Mouse (Mus musculus) intestine, postnatal 0 days (tissue): ENCODE results near the gene Cyp1a1. TPM values are rescaled to one million over a fixed set of nuclear protein-coding genes. Genes with fewer than 3 reads are reported as not detected.
"Not testable (repeated sequence)": the region's sequence is repeated elsewhere in the genome, so short reads cannot be mapped to it uniquely, and the experiment has no call there.

Source experiments
- ATAC-seq: fragments of 200-750 bp; cut with Nextera tagmentation; 2 replicates; pipeline ENCODE4 v1.8.0; 2017; ENCODE audit warnings: mild to moderate bottlenecking, moderate TSS enrichment, moderate library complexity
- H3K27ac ChIP-seq: fragments of 300-500 bp; sonication (generic); 2 replicates; pipeline ENCODE4 v1.5.1; 2014; ENCODE audit warnings: mild to moderate bottlenecking, low read depth, low read length, moderate library complexity
- H3K27me3 ChIP-seq: fragments of 300-500 bp; sonication (generic); replicated peaks from 2 replicates; pipeline ENCODE4 v1.6.1; 2014; ENCODE audit warnings: low read length, mixed read lengths; ENCODE audit not compliant: control insufficient read depth, insufficient read depth
- H3K36me3 ChIP-seq: fragments of 300-500 bp; sonication (generic); 2 replicates; pipeline ENCODE4 v1.6.1; 2014; ENCODE audit warnings: mild to moderate bottlenecking, moderate library complexity; ENCODE audit not compliant: control insufficient read depth, insufficient read depth
- H3K4me1 ChIP-seq: fragments of 300-500 bp; sonication (generic); replicated peaks from 2 replicates; pipeline ENCODE4 v1.6.1; 2014; ENCODE audit warnings: antibody characterized with exemption, low read length, mixed read lengths; ENCODE audit not compliant: control insufficient read depth, insufficient read depth
- H3K4me2 ChIP-seq: fragments of 300-500 bp; sonication (generic); replicated peaks from 2 replicates; pipeline ENCODE4 v1.6.1; 2014; ENCODE audit warnings: low read depth, mild to moderate bottlenecking, moderate library complexity
- H3K4me3 ChIP-seq: fragments of 300-500 bp; sonication (generic); 2 replicates; pipeline ENCODE4 v1.5.1; 2014; ENCODE audit warnings: low read depth, low read length
- H3K9ac ChIP-seq: fragments of 300-500 bp; sonication (generic); 2 replicates; pipeline ENCODE4 v1.6.1; 2014; ENCODE audit warnings: mild to moderate bottlenecking, low read depth, low read length
- H3K9me3 ChIP-seq: fragments of 300-500 bp; sonication (generic); 2 replicates; pipeline ENCODE4 v1.6.1; 2016; ENCODE audit warnings: mixed run types; ENCODE audit not compliant: control insufficient read depth
- CTCF ChIP-seq: sonication (generic); IDR thresholded peaks from 2 replicates; pipeline ENCODE4 v1.5.1; 2016; ENCODE audit warnings: low read depth, mild to moderate bottlenecking, control low read depth, antibody characterized with exemption, moderate library complexity
- WGBS: fragments of 180-500 bp; shearing (Covaris S2); extraction: QIAGEN DNeasy Blood & Tissue Kit; methylation state at CpG from one replicate; pipeline ENCODE4 v1.1.7; 2014; 5-methylcytosine and 5-hydroxymethylcytosine counted together
- polyA plus RNA-seq: library from polyadenylated mRNA; unstranded; fragments of >200 nt; fragmentation: Nextera tagmentation; extraction: Ambion mirVana; gene quantifications from 2 replicates; pipeline ENCODE4 v1.2.1, GENCODE M21; 2015

Cyp1a1 gene
- polyA plus RNA-seq, 1 experiment from 2014 or later = 0.05 TPM

DNA sequence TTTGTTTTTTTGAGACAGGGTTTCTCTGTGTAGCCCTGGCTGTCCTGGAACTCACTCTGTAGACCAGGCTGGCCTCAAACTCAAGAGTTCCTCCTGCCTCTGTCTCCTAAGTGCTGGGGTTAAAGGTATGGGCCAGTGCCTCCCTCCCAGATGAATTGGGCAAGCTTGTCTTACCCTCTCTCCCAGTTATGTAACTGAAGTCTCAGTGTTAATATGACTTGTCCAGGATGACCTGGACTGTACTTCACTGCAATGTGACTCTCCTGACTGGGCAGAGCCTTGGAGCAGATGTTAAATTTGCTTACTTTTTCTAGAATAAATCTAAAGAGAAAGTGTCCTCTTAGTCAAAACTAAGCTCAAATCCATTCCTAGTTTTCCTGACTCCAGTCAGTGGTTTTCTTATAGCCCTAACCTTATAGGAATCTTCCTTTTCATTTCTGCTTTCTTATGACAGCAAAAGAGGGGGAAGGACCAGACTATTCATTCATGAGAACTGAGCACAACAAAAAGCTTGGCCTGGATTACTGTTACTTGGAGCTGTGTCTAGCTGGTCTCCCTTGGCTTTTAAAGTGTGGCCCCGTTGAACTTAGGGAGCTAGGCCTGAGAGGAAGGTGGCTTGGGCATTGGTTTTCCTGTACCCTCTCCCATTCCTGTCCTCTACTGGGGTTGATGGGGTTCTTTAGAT is 10.9 kb downstream of the Cyp1a1 start:
- 66% methylated on average over 1 of the region's 1 CpGs for WGBS
- Histone ChIP-seq H3K27me3 (no peaks in the 10 kb centered on the region), H3K4me1 (no peaks in the 10 kb centered on the region), H3K9ac (no peak overlapping the region), H3K27ac (no peak overlapping the region), H3K4me2 (no peak overlapping the region), H3K4me3 (no peak overlapping the region), H3K9me3 (no peaks in the 10 kb centered on the region), H3K36me3 (no peaks in the 10 kb centered on the region)
- no peak for ATAC-seq
- no peak for TF ChIP-seq CTCF

DNA sequence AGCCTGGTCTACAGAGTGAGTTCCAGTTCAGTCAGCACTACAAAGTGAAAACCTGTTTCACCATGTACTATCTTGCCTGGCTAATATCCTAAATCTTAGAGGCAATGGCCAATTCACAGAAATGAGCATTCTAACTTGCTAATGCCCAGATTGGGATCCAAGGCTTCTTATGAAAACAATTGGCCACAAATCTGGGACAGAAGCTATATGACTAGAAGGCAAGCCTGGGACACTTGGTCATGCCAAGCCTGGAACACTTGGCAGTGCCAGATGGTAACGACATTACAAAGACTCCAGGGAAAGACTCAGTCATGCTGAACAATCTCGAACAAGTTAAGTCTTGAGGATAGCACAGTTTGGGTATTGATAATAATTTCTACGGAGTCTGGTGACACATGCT is 18.8 kb downstream of the Cyp1a1 start:
- Histone ChIP-seq H3K4me1 (peaks cover 4% of the 10 kb centered on the region; the same call in 1 of the 2 replicates), H3K27me3 (no peaks in the 10 kb centered on the region), H3K9me3 (0 out of 2 replicates have a peak, but pooled peaks cover 3% of the 10 kb centered on the region), H3K4me3 (no peak overlapping the region), H3K4me2 (no peak overlapping the region), H3K9ac (no peak overlapping the region), H3K27ac (no peak overlapping the region), H3K36me3 (no peaks in the 10 kb centered on the region)
- no peak for ATAC-seq
- TF ChIP-seq CTCF = no peak
- WGBS = 91% methylated on average over 3 of the region's 3 CpGs

DNA sequence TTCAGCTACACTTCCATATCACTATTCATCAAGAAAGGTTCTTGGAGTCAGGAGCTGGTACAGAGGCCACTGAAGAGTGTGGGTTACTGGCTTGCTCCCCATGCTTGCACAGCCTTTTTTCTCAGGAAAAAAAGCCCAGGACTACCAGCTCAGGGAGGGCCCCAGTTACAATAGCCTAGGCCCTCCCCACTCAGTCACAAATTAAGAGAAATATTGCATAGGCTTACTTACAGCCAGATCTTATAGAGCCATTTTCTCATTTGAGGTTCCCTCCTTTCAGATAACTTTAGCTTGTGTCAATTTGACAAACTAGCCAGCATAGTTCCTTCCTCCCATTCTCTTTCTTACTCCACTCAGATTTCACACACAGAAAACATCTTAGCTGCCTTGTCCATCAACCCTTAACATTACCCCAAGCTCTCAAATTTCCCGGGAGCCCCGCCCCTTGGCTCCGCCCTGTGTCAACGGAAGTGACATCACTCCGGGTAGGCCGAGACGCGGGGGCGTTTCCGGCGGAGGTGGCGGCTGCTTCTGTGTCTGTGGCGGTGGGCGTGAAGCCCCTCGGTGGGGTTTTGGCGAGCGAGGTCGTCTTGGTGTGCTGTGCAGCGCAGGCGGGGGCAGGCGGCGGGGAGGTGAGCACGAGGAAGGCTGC is 20.5 kb downstream of the Cyp1a1 start, which contains the start of gene Edc3:
TSS of gene Edc3 (plus strand) at position 473 of the 652 bp plus-strand sequence.
- no peaks in the 10 kb centered on the region for H3K27me3 ChIP-seq
- H3K4me2 ChIP-seq = peak within 1 kb of the TSS; percentile 76
- H3K27ac ChIP-seq = peak within 1 kb of the TSS; percentile 90
- peak within 1 kb of the TSS; percentile 95 for H3K9ac ChIP-seq
- 0 out of 2 replicates have a peak, but pooled peaks cover 3% of the 10 kb centered on the region for H3K9me3 ChIP-seq
- no peak for TF ChIP-seq CTCF
- H3K4me1 ChIP-seq = peaks cover 4% of the 10 kb centered on the region; the same call in 1 of the 2 replicates
- peak within 1 kb of the TSS; percentile 87 for H3K4me3 ChIP-seq
- H3K36me3 ChIP-seq = peaks cover 1% of the 10 kb centered on the region; the same call in 1 of the 2 replicates
- peak; percentile 87 for ATAC-seq
- under 1% methylated on average over 23 of the region's 23 CpGs for WGBS

DNA sequence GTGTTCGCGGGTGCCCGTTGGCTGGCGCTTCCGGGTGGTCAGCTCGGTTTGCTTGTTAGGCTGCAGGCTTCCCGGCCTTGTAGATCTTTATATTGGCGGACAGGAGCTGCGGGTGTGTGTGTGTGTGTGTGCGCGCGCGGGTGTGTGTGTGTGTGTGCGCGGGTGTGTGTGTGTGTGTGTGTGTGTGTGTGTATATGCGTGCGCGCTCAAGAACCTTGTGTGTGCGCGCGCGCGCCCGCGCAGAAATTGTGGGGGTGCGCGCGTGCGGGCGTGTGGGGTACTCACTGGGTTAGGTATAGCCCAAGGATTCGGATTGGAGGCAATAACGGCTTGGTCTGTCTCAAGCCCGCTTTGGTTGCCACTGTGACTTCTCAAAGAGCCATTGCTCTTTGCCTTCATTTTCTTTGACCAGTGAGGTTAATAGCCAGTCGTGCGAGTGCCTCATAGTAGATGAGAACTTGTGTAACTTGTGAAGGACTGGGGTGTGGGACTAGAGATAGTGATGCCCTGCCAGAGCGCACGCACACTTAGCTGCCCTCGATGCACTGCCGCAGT is 21.1 kb downstream of the Cyp1a1 start:
- peaks cover 4% of the 10 kb centered on the region; the same call in 1 of the 2 replicates for H3K4me1 ChIP-seq
- 2% methylated on average over 35 of the region's 39 CpGs for WGBS
- H3K27ac ChIP-seq = peak overlapping the region; percentile 90
- H3K36me3 ChIP-seq = peaks cover 6% of the 10 kb centered on the region; the same call in 1 of the 2 replicates
- H3K27me3 ChIP-seq = no peaks in the 10 kb centered on the region
- peak overlapping the region; percentile 76 for H3K4me2 ChIP-seq
- TF ChIP-seq CTCF = no peak
- peak overlapping the region; percentile 87 for H3K4me3 ChIP-seq
- H3K9me3 ChIP-seq = 0 out of 2 replicates have a peak, but pooled peaks cover 3% of the 10 kb centered on the region
- ATAC-seq = peak; percentile 76
- H3K9ac ChIP-seq = peak overlapping the region; percentile 95

DNA sequence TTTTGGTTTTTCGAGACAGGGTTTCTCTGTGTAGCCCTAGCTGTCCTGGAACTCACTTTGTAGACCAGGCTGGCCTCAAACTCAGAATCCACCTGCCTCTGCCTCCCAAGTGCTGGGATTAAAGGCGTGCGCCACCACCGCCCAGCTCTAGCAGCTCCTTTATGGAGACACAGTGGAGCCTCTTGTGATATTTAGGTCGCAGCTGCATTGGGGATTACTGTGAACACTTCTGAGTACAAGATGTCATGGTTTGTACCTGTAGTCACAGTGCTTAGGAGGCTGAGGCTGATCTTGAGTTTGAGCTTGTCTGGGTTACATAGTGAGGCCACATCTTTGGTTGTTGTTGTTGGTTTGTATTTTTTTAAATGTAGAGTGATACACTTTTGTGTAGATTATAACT is 22.5 kb downstream of the Cyp1a1 start:
- not testable (repeated sequence) for ATAC-seq, H3K27ac ChIP-seq, H3K4me2 ChIP-seq, H3K9ac ChIP-seq, H3K4me1 ChIP-seq, H3K9me3 ChIP-seq, H3K4me3 ChIP-seq, H3K27me3 ChIP-seq
- peaks cover 17% of the 10 kb centered on the region for H3K36me3 ChIP-seq
- 92% methylated on average over 4 of the region's 5 CpGs for WGBS

DNA sequence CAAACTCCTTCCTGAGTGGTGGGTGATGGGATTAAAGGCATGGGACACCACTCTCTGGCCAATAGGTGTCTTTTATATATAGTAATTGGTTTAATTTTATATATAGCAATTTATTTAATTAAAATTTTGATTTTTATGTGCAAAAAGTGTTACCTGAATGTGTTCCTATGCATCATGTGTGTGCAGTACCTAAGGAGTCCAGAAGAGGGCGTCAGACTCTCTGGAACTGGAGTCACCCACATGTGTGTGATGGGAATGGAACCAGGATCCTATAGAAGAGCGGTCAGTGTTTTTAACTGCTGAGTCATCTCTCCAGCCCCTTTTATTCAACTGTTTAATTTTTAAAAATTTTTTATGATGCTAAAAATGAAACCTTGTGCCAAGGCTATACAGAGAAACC is 24.5 kb downstream of the Cyp1a1 start:
- TF ChIP-seq CTCF = peak; percentile 47
- Histone ChIP-seq H3K9ac (no peak overlapping the region), H3K9me3 (0 out of 2 replicates have a peak, but pooled peaks cover 3% of the 10 kb centered on the region), H3K27ac (no peak overlapping the region), H3K4me2 (no peak overlapping the region), H3K4me3 (no peak overlapping the region), H3K4me1 (peaks cover 4% of the 10 kb centered on the region; the same call in 1 of the 2 replicates), H3K27me3 (no peaks in the 10 kb centered on the region), H3K36me3 (peaks cover 28% of the 10 kb centered on the region)
- ATAC-seq = no peak
- WGBS = 69% methylated on average over 2 of the region's 2 CpGs
